Mouse (Mus musculus) intestine, embryonic 15.5 days (tissue): ENCODE data around the gene Cltc. TPM values are rescaled to one million over a fixed set of nuclear protein-coding genes. Genes with fewer than 3 reads are reported as not detected.

Experiments used
- ATAC-seq: fragments of 200-750 bp; cut with Nextera tagmentation; 2 replicates; pipeline ENCODE4 v1.8.0; 2017; ENCODE audit warnings: moderate TSS enrichment, moderate library complexity
- H3K27ac ChIP-seq: fragments of 300-500 bp; sonication (generic); 2 replicates; pipeline ENCODE4 v1.5.1; 2015; ENCODE audit warnings: mild to moderate bottlenecking, inconsistent platforms
- H3K27me3 ChIP-seq: fragments of 300-500 bp; sonication (generic); replicated peaks from 2 replicates; pipeline ENCODE4 v1.6.1; 2015; ENCODE audit warnings: inconsistent platforms
- H3K36me3 ChIP-seq: fragments of 300-500 bp; sonication (generic); 2 replicates; pipeline ENCODE4 v1.6.1; 2015; ENCODE audit warnings: inconsistent platforms
- H3K4me1 ChIP-seq: fragments of 300-500 bp; sonication (generic); replicated peaks from 2 replicates; pipeline ENCODE4 v1.6.1; 2015; ENCODE audit warnings: inconsistent platforms
- H3K4me2 ChIP-seq: fragments of 300-500 bp; sonication (generic); replicated peaks from 2 replicates; pipeline ENCODE4 v1.6.1; 2015; ENCODE audit warnings: mild to moderate bottlenecking, inconsistent platforms
- H3K4me3 ChIP-seq: fragments of 300-500 bp; sonication (generic); replicated peaks from 2 replicates; pipeline ENCODE4 v1.5.1; 2015; ENCODE audit warnings: inconsistent platforms
- H3K9ac ChIP-seq: fragments of 300-500 bp; sonication (generic); 2 replicates; pipeline ENCODE4 v1.6.1; 2015; ENCODE audit warnings: inconsistent platforms
- H3K9me3 ChIP-seq: fragments of 300-500 bp; sonication (generic); 2 replicates; pipeline ENCODE4 v1.6.1; 2016; ENCODE audit warnings: inconsistent platforms
- WGBS: fragments of 180-500 bp; shearing (Covaris S2); methylation state at CpG from one replicate; pipeline ENCODE4 v1.1.7; 2015; 5-methylcytosine and 5-hydroxymethylcytosine counted together
- polyA plus RNA-seq: library from polyadenylated mRNA; unstranded; fragments of >200 nt; fragmentation: Nextera tagmentation; extraction: Ambion mirVana; gene quantifications from 2 replicates; pipeline ENCODE4 v1.2.1, GENCODE M21; 2015

The Cltc gene
- polyA plus RNA-seq, 1 experiment from 2014 or later: 135 TPM

DNA sequence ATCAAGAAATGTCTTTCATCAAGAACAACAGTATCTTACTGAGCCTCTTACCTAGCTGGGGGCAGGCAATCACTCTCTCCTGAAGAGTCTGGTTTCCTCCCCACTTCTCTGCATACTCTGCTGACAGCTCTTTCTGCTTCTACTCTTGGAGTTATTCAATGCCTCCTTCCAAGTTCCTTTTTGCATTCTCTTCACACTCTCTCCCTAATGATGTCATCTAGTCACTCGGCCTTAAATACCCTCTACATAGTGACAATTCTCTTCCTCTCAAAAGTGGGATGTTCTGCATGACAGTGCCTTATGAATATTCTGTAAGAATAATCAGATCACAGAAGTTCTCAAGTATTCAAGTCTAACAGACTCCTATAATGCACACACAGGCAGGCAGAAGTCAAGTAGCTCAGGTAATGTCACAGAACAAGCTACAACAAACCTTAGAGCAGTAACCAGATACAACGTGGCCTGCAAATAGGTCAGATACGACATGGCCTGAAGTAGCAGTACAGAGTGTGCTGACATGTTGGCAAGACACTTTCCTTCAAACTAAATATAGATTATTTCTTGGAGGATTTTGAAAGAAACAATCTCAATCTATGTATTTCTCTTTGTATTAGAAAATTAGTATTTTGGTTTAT is 86.2 kb downstream of the Cltc start:
- 73% methylated on average over 3 of the region's 3 CpGs for WGBS
- Histone ChIP-seq H3K9me3 (no peaks in the 10 kb centered on the region), H3K4me2 (no peak overlapping the region), H3K27me3 (no peaks in the 10 kb centered on the region), H3K27ac (no peak overlapping the region), H3K4me3 (no peak overlapping the region), H3K4me1 (no peaks in the 10 kb centered on the region), H3K9ac (no peak overlapping the region), H3K36me3 (no peaks in the 10 kb centered on the region)
- no peak for ATAC-seq

DNA sequence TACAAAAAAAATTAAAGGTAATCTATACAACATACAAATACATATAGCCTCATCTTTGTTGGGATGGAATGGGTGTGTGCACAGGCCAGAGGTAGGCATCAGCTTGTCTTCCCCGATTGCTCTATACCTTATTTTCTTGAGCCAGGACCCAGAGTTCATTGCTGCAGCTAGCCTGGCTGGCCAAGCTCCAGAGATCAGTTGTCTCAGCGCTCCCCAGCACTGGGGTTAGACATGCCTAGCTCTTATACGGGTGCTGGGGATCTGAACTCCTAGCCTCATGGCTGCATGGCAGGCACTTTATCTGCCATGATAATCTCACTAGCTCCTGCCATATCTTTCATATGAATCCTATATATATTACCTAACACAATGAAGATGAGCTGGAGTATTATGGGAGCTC is 89.2 kb downstream of the Cltc start:
- WGBS: 89% methylated on average over 3 of the region's 3 CpGs
- ATAC-seq: no peak

DNA sequence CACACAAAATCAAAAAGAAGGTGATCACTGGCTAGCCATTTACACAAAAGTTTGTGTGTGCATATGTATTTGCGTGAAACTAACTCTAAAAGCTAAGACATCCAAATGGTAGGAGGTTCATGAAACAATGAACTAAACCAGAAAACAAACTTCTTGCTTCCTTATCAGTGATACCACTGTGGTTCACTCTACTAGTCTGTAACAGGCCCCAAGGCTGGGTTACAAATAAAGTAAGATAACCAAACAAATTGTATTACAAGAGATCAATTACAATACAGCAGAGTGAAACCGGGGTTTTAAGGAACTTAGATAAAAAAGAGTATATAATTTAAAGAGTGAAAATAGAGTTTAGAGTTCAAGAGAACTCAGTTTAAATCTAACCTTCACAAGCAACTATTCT is 89.8 kb downstream of the Cltc start:
- Histone ChIP-seq H3K4me2 (no peak overlapping the region), H3K9me3 (no peaks in the 10 kb centered on the region), H3K4me1 (no peaks in the 10 kb centered on the region), H3K4me3 (no peak overlapping the region), H3K27ac (no peak overlapping the region), H3K27me3 (no peaks in the 10 kb centered on the region), H3K36me3 (no peaks in the 10 kb centered on the region), H3K9ac (no peak overlapping the region)
- no peak for ATAC-seq
- 85% methylated on average over 2 of the region's 2 CpGs for WGBS

More for the DNA sequence above, 89.2 kb downstream of the Cltc start:
- no peaks in the 10 kb centered on the region for H3K36me3 ChIP-seq
- no peak overlapping the region for H3K27ac ChIP-seq
- H3K4me2 ChIP-seq: no peak overlapping the region
- no peak overlapping the region for H3K4me3 ChIP-seq
- no peaks in the 10 kb centered on the region for H3K4me1 ChIP-seq
- no peaks in the 10 kb centered on the region for H3K27me3 ChIP-seq
- H3K9ac ChIP-seq: no peak overlapping the region
- H3K9me3 ChIP-seq: no peaks in the 10 kb centered on the region

DNA sequence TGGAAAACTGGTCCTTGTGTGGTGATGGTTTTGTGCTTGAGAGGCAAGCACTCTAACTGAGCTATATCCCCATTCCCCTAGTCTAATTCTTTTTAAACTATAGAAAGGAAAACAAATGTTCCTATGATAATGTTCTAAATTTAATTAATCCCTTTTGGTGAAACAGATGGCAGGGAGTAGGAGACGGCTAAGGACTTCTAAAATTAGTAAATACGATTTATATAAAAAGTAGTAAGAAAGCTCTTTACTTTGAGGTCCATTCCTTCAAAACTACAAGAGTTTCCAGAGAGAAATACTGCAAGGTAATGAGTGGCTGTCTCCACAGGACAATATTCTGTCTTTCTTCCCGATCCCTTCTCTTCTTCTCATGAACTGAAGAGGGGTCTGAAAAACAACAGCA is 93.0 kb downstream of the Cltc start:
- Histone ChIP-seq H3K4me3 (no peak overlapping the region), H3K4me1 (no peaks in the 10 kb centered on the region), H3K4me2 (no peak overlapping the region), H3K9me3 (no peaks in the 10 kb centered on the region), H3K36me3 (peaks cover 3% of the 10 kb centered on the region; the same call in 1 of the 2 replicates), H3K27ac (no peak overlapping the region), H3K27me3 (no peaks in the 10 kb centered on the region), H3K9ac (no peak overlapping the region)
- no peak for ATAC-seq
- 87% methylated on average over 3 of the region's 3 CpGs for WGBS

DNA sequence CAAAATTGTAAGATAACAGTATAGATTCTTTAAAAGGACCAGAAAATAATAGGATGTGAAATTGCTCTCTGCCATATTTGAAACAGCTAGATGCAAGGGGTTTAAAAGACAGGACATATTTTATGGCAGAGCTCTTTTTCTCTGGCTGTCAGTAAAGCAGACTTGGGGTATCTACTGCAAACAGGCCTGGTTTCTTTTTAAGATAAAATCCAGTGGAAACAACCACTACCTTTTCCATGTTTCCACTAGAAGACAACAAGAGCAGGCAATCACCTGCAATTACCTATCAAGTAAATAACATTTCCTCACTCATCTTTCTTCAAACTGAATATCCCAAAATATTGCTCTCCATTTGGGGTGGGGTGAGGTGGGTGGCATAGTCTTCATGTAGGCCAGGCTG is 93.4 kb downstream of the Cltc start:
- H3K36me3 ChIP-seq: peaks cover 3% of the 10 kb centered on the region; the same call in 1 of the 2 replicates
- no peak overlapping the region for H3K4me3 ChIP-seq
- no peaks in the 10 kb centered on the region for H3K9me3 ChIP-seq
- no peaks in the 10 kb centered on the region for H3K4me1 ChIP-seq
- ATAC-seq: no peak
- H3K4me2 ChIP-seq: no peak overlapping the region
- no peak overlapping the region for H3K9ac ChIP-seq
- no peak overlapping the region for H3K27ac ChIP-seq
- no peaks in the 10 kb centered on the region for H3K27me3 ChIP-seq

DNA sequence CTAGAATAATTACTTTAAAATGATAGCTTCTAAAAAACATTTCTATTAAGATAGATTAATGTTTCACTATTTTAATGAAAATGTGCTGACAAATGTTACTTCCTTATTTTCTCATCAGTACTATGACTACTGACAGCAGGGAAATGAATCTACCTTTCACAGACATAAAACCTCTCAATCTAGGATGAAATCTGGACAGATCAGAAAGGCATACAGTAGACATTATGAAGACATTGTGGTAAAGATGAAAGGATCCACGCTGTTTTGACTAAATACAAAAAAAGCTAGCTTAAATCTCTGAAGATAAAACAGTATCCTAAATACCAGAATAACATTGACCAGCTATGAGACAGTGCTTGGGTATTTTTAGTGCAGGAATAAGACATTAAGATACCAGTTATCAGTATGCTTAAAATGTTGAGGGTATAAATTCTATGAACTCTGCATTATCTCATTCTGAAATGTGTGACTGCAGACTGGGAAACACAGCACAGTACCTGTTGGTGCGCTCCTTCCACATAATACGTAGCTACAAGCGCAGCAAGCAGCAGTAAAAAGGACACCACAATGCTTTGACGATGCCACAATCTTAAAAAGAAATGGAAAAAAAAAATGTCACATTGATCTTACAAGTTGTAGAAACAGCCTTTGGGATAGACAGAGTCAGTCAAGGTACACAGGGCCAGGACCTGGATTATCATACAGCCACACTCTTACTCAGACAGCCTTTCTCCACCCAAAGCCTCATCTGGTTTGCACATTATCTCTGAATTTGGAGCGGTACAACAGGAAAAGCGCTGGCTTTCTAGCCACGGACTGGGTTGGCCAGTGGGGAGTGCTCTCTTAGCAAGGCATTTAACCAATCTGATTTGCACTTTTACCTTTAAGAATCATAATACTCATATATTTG is 94.1 kb downstream of the Cltc start:
- H3K27ac ChIP-seq: no peak overlapping the region
- H3K4me2 ChIP-seq: no peak overlapping the region
- H3K9ac ChIP-seq: no peak overlapping the region
- H3K36me3 ChIP-seq: peaks cover 3% of the 10 kb centered on the region; the same call in 1 of the 2 replicates
- peak; percentile 72; the same call in 1 of the 2 replicates for ATAC-seq
- H3K9me3 ChIP-seq: no peaks in the 10 kb centered on the region
- H3K4me3 ChIP-seq: no peak overlapping the region
- H3K27me3 ChIP-seq: no peaks in the 10 kb centered on the region
- 93% methylated on average over 8 of the region's 8 CpGs for WGBS
- H3K4me1 ChIP-seq: no peaks in the 10 kb centered on the region

DNA sequence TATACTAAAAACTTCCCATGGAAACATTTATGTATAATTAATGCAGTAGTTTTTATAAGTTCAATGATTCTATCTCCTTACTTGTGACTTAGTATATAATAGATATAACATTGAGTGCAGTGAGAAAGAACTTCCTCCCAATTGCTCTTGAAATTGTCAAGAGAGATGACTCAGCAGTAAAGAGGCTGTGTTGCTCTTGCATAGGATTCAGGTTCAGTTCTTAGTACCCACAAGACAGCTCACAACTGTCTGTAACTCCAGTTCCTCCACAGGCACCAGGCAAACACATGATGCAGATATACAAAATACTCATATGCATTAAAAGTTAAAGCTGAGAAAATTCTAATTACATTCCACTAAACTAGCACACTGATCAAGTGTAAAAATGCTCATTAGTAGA is 99.5 kb downstream of the Cltc start:
- H3K27me3 ChIP-seq: no peaks in the 10 kb centered on the region
- no peaks in the 10 kb centered on the region for H3K4me1 ChIP-seq

DNA sequence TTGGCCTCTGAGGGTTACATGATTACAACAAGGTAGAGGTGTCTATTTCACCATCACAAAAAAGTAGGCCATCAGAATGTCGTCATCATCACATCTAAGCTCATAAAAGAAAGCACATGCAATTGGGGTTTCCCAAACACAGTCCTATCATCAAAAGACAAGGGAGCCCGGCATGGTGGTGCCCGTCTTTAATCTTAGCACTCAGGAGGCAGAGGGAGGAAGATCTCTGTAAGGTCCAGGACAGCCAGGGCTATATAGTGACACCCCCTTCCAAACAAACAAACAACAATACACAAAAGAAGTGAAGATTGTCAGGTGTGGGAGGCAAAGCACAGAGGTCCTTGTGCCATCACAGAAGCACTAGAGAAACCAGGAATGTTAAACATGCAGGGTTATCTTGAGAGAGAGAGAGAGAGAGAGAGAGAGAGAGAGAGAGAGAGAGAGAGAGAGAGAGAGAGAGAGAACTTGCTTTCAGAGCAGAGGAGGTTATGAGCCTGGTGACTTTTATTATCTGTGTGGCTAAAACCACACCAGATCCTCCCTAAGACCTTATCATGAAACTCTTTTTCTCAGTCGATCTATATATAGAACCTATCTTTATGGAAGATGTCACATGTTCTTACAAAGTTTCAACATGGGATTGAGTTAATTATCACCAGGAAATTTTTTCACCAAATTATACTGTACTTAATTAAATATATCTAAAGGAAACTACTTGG is 100.4 kb downstream of the Cltc start:
- no peak for ATAC-seq
- Histone ChIP-seq H3K4me1 (no peaks in the 10 kb centered on the region), H3K27ac (no peak overlapping the region), H3K4me3 (no peak overlapping the region), H3K36me3 (peaks cover 3% of the 10 kb centered on the region; the same call in 1 of the 2 replicates), H3K27me3 (no peaks in the 10 kb centered on the region), H3K9ac (no peak overlapping the region), H3K4me2 (no peak overlapping the region), H3K9me3 (no peaks in the 10 kb centered on the region)
- 75% methylated on average over 4 of the region's 4 CpGs for WGBS

More for the DNA sequence above, 99.5 kb downstream of the Cltc start:
- H3K9ac ChIP-seq: no peak overlapping the region
- ATAC-seq: no peak
- H3K36me3 ChIP-seq: peaks cover 3% of the 10 kb centered on the region; the same call in 1 of the 2 replicates
- no peak overlapping the region for H3K27ac ChIP-seq
- H3K4me2 ChIP-seq: no peak overlapping the region
- H3K9me3 ChIP-seq: no peaks in the 10 kb centered on the region
- no peak overlapping the region for H3K4me3 ChIP-seq

DNA sequence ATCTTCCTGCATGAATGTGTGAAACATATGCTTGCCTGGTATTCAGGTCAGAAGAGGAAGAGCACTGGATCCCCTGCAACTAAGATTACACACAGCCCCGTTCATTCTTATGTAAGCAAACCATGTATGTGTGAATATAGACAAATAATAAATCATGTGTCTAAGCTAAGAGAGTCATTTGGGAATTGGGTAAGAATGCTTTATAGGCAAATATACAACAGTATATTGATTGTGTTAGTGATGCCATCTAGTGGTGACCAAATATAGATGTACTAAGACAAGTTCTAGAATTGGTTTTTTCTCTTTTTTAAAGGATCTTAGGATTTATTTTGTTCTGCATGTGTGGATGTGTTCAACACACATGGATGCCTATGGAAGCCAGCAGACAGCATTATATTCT is 101.7 kb downstream of the Cltc start:
- whole genome bisulfite sequencing: 11% methylated on average over 1 of the region's 1 CpGs
- H3K4me3 ChIP-seq: no peak overlapping the region

DNA sequence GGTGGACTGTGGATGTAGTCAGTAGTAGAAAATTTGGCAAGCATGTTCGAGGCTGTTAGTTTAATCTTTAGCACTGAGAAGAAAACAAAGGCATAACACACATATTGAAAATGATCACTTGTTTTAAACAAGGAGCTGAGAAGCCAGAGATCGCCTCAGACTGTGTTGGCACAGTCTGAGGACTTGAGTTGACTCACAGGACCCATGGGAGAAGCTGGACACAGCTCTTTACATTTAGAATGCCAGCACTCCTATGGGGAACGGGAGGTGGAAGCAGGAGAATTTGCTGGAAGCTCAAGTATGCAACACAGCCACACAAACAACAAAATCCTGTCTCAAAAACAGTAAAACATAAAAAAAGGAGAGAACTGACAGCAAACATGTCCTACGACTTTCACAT is 103.3 kb downstream of the Cltc start:
- H3K4me2 ChIP-seq: no peak overlapping the region
- H3K27me3 ChIP-seq: no peaks in the 10 kb centered on the region
- H3K27ac ChIP-seq: no peak overlapping the region
- H3K36me3 ChIP-seq: no peaks in the 10 kb centered on the region
- no peaks in the 10 kb centered on the region for H3K4me1 ChIP-seq
- ATAC-seq: no peak
- H3K9me3 ChIP-seq: no peaks in the 10 kb centered on the region
- no peak overlapping the region for H3K9ac ChIP-seq
- no peak overlapping the region for H3K4me3 ChIP-seq
- WGBS: 87% methylated on average over 4 of the region's 4 CpGs

More for the DNA sequence above, 101.7 kb downstream of the Cltc start:
- Histone ChIP-seq H3K9ac (no peak overlapping the region), H3K9me3 (no peaks in the 10 kb centered on the region), H3K4me1 (no peaks in the 10 kb centered on the region), H3K27ac (no peak overlapping the region), H3K27me3 (no peaks in the 10 kb centered on the region), H3K4me2 (no peak overlapping the region), H3K36me3 (no peaks in the 10 kb centered on the region)
- 0 out of 2 replicates have a peak, but pooled peaks have one; percentile 43 for ATAC-seq

DNA sequence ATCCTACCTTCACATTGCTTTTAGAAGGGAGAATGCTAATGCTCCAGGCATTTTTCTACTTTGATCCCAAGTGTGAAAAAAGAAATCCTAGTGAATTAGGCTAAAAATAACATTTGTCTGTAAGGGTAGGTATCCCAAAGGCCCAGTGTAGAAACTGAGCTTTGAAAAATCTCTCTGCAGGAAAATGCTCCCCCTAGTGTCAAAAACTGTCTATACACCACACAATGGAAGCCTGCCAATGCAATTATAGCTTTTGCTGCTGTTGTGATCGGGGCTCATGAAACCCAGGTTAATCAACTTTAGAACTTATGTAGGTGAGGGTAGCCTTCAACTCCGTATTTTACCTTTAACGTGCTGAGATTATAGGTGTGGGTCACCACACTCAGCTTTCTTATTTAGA is 103.9 kb downstream of the Cltc start:
- no peak overlapping the region for H3K27ac ChIP-seq
- no peak overlapping the region for H3K4me2 ChIP-seq
- H3K4me3 ChIP-seq: no peak overlapping the region
- H3K4me1 ChIP-seq: no peaks in the 10 kb centered on the region
- H3K36me3 ChIP-seq: no peaks in the 10 kb centered on the region
- ATAC-seq: no peak
- no peaks in the 10 kb centered on the region for H3K27me3 ChIP-seq
- H3K9ac ChIP-seq: no peak overlapping the region
- WGBS: 43% methylated on average over 3 of the region's 3 CpGs
- H3K9me3 ChIP-seq: no peaks in the 10 kb centered on the region

DNA sequence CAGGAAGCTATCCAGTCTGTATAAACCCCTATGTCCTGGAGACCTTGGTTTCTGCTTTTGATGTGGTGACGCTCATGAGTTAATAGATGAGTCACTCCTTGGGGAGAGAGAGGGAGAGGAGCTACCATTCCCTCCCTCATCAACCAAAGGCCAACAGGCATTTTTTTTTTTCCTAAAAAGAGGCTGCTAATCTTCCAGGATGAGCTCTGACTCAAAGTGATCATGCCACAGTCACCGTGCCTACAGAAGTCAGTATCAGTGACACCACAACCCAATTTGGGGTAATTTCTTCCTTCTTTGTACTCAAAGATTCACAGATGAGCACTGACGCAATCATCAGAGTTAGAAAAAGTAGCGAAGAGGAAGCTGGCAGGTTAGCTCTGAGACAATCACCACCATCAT is 104.8 kb downstream of the Cltc start:
- ATAC-seq: no peak
- WGBS: 83% methylated on average over 4 of the region's 4 CpGs
- no peaks in the 10 kb centered on the region for H3K36me3 ChIP-seq
- H3K4me2 ChIP-seq: no peak overlapping the region
- no peaks in the 10 kb centered on the region for H3K27me3 ChIP-seq
- no peak overlapping the region for H3K27ac ChIP-seq
- H3K9ac ChIP-seq: no peak overlapping the region
- H3K4me1 ChIP-seq: no peaks in the 10 kb centered on the region
- no peak overlapping the region for H3K4me3 ChIP-seq
- H3K9me3 ChIP-seq: no peaks in the 10 kb centered on the region
